Mouse (Mus musculus) mouse embryonic stem cell (cell line): Measurements from ENCODE around the gene Rtp4.

Experiments used
- in situ Hi-C, 2 experiments: fragments of 300-500 bp; cut with MboI; formaldehyde crosslinking; loops; 1 replicate in 1 of 2; 3 replicates in 1 of 2; pipeline ENCODE4 v1.14.3; 2019 to 2020; ENCODE audit warnings: low sequenced_read_pairs in 2 of 2, low pct_unique_long_range_greater_than_20kb in 1 of 2, mixed read lengths in 1 of 2; ENCODE audit not compliant: unreplicated experiment in 1 of 2

Rtp4 gene

DNA sequence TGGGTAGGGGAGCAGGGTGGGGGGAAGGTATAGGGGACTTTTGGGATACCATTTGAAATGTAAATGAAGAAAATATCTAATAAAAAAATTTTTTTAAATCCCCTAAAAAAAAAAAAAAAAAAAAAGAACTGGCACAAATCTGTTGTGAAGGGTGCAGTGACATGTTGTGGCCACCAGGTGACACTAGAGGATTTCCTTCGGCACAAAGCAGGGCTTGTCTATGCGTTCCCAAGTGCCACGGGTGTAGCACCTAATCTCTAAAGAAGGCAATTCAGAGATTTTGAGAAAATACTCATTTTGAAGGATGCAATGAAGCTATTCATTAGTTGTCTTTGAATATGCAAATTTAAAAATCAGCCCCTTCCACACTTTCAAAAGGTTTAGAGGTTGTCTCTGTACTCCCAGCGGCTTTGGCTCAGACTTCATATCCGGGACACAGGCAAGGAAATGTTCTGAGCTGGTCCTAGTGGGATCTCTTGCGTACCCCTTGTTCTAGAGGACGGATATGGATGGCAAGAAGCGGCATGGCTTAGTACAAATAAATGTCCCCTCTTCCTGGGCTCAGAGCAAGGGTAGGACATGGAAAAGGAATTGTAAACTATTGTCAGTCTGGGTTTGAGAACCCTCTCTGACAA lies 30.4 kb downstream of the Rtp4 start:
- in situ Hi-C loops: loop anchor here (5.0 to 10.0 kb wide), 2 partner anchors 84 to 407 kb away; no protein-coding TSS in a partner anchor

GRCm38 (mm10) chr16:23550981-23551582 lies 31.0 kb downstream of the Rtp4 start:
- in situ Hi-C loops: loop anchor here (5.0 to 10.0 kb wide), 2 partner anchors 84 to 406 kb away; no protein-coding TSS in a partner anchor

DNA sequence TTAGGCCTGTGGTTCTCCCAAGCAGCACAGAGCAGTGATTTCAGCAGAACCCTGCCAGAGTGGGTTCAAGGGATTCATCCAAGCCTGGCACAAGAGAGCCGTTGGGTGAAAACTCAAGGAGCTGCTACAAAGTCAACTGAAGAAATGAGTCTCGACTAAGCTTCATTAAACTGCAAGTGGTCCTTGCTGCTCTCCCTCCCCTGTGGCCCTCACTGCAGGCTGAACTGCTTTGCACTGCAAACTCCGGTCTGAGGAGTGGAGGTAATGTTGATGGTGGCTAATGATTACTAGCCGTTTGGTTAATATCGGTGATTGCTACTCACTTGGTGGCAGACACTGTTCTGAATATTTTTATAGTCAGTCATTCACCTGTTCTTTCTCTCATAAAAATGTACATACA lies 34.6 kb downstream of the Rtp4 start:
- in situ Hi-C loops: loop anchor here (5.0 to 10.0 kb wide), 2 partner anchors 80 to 403 kb away; no protein-coding TSS in a partner anchor

GRCm38 (mm10) chr16:23557195-23557594 lies 37.1 kb downstream of the Rtp4 start:
- in situ Hi-C loops: loop anchor here in 1 of 2 experiments (10.0 kb wide), 1 partner anchor 78 kb away; no protein-coding TSS in a partner anchor

DNA sequence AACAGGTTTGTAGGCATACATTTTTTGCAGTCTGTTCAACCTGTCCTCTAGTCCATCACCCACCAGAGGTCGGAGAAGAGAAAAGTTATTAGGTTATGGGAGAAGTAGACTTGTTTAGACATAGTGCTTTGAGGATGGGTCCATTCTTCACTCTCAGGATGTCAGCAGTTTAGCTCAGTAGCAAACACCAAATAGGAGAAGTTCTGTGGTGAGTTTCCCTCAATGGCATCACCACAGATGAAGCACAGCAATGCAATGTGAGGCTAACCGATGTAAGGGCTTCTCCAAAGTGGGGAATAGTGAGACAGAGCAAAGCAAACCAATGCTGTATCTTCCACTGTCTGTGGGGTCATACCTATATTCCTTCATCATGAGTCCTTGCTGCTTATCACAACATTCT lies 37.6 kb downstream of the Rtp4 start:
- in situ Hi-C loops: loop anchor here in 1 of 2 experiments (10.0 kb wide), 1 partner anchor 77 kb away; no protein-coding TSS in a partner anchor

- in situ Hi-C loops: no loop called here
These were observed 48.4 kb downstream of the Rtp4 start for GRCm38 (mm10) chr16:23568369-23568958.

GRCm38 (mm10) chr16:23574561-23574960 lies 54.5 kb downstream of the Rtp4 start:
- in situ Hi-C loops: no loop called here

- in situ Hi-C loops: no loop called here
These were observed 71.3 kb downstream of the Rtp4 start for GRCm38 (mm10) chr16:23591119-23592105.

DNA sequence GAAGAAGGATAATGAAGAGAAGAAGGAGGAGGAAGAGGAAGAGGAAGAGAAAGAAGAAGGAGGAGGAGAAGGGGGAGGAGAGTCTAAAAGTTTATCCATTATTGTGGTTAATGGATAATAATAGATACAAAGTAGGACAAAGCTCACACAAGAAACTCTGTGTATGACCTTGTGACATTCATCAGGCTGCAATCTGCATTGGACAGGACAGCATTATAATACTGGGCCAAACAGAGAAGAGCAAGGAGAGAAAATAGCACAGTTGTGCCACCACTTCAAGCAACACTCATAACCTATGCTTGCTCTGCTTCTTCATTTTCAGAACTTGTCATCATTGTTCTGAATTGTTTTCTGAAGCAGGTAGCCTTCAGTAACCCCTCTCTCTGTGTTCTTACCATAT lies 72.4 kb downstream of the Rtp4 start:
- in situ Hi-C loops: no loop called here

DNA sequence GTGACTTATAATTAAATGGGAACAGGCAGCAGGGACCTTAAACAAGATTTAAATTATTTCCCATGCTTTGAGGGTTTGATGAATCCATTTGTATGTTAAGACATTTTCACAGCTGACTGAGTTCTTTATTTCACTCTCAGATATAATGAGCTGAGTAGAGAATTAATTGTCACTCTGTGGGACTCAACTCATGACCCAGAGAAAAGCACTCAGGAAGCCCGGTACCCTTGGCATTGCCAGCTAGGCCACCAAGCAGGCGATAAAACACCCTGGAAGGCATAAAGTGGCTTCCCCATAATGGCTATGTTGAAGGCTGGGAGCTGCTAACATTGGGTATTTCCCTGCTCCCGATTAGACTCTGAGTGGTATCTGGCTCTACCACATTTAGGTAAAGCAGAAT lies 76.6 kb downstream of the Rtp4 start:
- in situ Hi-C loops: no loop called here

DNA sequence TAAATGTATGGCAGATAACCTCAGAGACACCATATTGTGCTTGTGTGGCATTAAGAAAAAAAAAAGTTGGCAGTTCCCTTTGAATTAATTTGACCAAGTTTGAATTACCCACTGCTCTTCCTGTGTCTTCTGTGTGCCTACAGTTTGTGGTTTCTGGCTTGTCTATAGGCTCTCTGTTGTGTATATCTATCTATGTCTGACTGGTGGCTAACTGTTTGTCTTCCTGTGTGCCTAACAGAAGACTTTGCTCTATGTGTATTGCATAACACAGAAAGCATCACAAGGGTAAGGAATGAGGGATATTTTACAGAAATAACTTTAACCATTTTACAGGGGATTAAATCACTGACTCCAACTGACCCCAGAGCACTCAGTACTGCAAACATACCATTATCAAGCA lies 77.9 kb downstream of the Rtp4 start:
- in situ Hi-C loops: no loop called here

- in situ Hi-C loops: no loop called here
These were observed 86.1 kb downstream of the Rtp4 start for GRCm38 (mm10) chr16:23606220-23606619.

- in situ Hi-C loops: no loop called here
These were observed 86.6 kb downstream of the Rtp4 start for GRCm38 (mm10) chr16:23606651-23607050.

DNA sequence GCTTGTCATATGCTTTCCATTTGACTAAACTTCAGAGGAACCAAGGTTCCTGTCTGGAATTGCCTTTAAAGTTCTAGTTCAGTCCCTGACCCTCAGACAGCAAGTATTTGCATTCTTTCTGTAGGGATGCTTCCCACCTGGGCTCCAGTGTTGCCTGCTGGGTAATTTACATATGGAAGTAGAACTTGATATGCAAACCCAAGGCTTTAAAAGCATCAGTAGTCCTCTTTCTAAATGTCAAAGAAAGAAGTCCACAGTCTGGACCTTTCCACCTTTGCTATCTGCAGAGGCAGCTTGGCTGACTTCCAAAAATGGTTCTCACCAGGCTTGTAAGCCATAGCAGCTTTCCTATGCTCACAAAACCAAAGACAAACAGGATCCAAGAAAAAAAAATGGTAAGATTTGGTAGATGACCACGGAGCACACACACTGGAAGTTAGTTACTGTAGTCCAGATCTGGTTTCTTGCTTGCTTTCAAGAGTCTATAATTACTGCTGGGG lies 87.9 kb downstream of the Rtp4 start:
- in situ Hi-C loops: no loop called here

DNA sequence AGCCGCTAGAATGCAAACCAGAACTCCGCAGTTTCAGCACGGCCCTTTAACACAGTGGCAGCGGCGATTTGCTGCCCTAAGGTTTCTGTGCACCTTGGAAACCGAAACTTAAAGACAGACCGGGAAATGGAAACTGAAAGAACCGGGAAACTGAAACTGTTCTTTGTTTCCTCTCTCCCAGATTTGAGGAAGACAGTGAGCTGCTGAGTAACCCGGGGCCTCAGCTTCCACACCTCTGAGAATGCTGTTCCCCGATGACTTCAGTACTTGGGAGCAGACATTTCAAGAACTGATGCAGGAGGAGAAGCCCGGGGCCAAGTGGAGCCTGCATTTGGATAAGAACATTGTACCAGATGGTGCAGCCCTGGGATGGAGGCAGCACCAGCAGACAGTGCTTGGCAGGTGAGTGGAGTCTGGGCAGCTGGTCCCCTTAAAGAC lies 89.7 kb downstream of the Rtp4 start:
- in situ Hi-C loops: no loop called here

DNA sequence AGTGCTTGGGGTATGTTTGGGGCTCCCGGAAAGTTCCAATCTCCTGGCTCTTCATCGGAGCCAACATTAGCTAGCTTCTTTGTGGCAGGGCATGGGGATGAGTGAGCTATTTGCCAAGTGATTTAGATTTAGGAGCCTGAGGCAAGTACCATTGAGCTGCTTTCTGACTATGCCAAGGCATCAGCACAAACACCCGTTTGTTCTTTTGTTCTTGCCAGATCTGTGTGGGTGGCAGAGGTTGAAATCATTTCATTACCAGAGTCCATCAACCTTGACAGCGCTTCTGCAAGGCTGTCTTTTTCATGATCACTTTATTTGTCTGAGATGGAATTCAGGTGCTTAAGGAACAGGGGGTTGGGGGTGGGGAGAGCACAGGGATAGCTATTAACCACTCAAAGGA lies 104.1 kb downstream of the Rtp4 start:
- in situ Hi-C loops: no loop called here

DNA sequence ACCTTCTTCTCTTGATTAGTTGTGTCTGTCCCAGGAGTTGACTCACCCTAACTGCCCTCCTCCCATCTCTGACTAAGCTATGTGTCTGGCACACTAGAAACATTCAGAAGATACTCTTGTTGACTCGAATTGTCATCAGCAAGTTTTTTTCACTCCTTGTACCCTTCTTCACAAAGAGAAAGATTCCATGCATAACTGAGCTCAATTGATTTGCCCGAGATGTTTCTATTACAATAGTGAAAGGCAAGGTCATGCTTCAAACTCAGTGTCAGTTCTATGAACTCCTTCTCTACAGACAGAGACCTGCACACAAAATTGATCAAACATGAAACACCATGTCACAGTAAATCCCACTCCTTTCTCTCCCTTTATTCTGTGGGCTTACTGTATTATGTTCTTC lies 111.4 kb downstream of the Rtp4 start:
- in situ Hi-C loops: loop anchor here (5.0 to 10.0 kb wide), 4 partner anchors 77 to 321 kb away; no protein-coding TSS in a partner anchor

DNA sequence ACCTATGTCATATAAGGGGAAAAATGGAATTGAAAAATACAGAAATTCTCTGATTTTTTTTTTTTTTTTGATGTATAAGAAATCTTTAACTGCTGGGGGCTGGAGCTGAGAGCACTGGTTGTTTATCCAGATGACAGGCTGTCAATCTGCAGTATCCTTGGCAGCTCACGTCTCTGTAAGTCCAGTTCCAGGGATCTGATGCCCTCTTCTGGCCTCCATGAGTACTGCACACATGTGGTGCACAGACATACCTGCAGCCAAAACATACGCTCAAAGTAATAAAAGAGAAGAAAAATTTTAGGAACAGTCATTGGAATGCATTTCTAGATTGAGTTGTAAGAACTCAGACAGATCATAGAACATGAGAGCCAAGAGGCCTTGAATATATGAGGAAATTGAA lies 112.6 kb downstream of the Rtp4 start:
- in situ Hi-C loops: loop anchor here (5.0 to 10.0 kb wide), 4 partner anchors 78 to 320 kb away; no protein-coding TSS in a partner anchor
